Mouse (Mus musculus) urinary bladder, adult 18-20 months (tissue): ENCODE results near the gene Fam216a.

Source experiments
- DNase-seq, 2 experiments: peaks; one replicate each; pipeline ENCODE4 v3.0.0; 2022; ENCODE audit warnings: low spot score in 2 of 2, mixed read lengths in 2 of 2

The Fam216a gene

DNA sequence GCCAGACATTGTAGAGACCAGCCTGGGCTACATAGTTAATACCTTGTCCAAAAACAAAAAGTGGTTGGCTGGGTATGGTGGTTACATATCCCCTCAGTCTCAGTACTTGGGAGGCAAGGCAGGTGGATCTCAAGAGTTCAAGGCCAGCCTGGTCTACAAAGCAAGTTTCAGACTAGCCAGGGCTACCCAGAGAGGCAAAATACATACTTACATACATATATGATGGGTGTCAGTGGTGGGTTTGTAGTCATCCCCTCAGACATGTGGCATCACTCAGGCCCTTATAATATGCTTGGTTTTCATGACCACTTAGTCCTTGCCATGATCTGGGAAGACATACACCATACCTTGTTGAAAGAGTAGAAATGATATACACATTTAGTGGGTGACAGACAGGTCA, 18.5 kb upstream of the Fam216a start:
- DNase-seq: no peak

- no peak for DNase-seq
Measured at GRCm38 (mm10) chr5:122390006-122390405, 17.8 kb upstream of the Fam216a start.

- peak in 1 of 2 experiments; percentile 48 for DNase-seq
Measured at GRCm38 (mm10) chr5:122379374-122380155, 7.4 kb upstream of the Fam216a start.

- DNase-seq: no peak
Measured at GRCm38 (mm10) chr5:122378171-122378570, 6.0 kb upstream of the Fam216a start.

GRCm38 (mm10) chr5:122377101-122377833, 5.1 kb upstream of the Fam216a start:
- no peak for DNase-seq

- no peak for DNase-seq
Measured at GRCm38 (mm10) chr5:122372878-122373277, 714 bp upstream of the Fam216a start.

- peak in 1 of 2 experiments; percentile 25 for DNase-seq
Measured at GRCm38 (mm10) chr5:122371591-122372191, 473 bp downstream of the Fam216a start, which contains the start of gene Gpn3. Gpn3 (plus strand) TSS chr5:122371876.

DNA sequence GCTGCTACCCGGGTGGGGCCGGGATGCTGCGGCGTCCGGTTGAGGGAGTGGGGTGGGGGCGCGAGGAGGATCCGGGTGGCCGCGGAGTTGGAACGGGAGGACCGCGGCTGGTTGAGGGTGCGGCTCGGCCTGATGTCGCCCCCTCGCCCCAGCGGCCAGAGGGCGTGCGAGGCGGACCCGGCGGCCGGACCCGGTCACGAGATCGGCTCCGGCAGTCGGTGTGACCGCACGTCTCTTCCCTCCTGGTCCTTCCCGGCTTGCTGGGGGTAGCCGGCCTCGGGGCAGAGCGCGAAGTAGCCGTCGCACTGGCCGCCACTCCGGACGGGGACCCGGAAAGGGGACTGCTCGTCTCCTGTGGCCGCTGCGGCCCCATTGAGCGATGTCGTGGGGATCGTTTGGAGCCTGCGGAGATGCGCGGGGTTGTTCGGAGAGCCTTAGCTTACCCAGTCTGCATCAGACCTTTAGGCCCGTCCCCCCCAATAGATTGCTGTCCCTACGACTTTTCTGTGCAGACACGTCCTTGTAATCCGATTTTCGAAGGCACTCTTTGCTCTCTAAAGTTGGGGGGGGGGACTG, 17.6 kb downstream of the Fam216a start:
- DNase-seq: no peak

DNA sequence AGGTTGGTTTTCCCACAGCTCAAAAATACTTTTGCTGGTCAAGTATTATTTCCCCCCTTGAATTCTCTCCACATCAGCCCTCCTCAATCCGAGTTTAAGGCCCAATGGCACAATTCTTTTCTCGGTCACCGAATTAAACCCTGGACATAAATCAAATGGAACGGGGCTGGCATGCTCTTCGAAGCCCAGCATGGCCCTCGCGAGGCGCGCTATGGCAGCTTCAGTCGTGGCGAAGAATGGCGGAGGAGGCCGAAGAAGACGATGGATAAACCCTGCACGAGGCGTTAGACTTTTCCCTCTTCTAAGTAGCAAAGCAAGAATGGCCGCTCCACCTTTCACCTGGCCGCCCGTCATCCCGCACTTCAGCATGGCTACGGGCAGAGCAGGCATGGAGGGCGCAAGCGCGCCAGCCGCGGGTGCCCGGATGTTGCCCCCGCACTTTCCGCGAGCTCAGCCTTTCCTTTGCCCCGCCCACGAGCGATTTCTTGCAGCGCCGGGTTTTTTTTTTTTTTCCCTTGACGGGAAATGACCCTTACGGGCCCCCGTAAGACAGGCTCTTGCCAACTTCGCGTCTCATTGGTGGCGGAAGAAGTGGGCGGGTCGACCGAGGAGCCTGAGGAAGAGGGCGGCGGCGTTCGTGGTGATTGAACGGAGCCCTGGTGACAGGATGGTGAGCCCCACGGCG, 18.2 kb downstream of the Fam216a start, which contains the start of the genes Rad9b and Vps29:
Rad9b (minus strand) TSS at position 427 of the 685 bp plus-strand sequence.
Vps29 (plus strand) TSS at position 563 of the 685 bp plus-strand sequence.
- peak; percentile 92 to 96 for DNase-seq

- no peak for DNase-seq
Measured at GRCm38 (mm10) chr5:122345777-122346176, 26.4 kb downstream of the Fam216a start.

DNA sequence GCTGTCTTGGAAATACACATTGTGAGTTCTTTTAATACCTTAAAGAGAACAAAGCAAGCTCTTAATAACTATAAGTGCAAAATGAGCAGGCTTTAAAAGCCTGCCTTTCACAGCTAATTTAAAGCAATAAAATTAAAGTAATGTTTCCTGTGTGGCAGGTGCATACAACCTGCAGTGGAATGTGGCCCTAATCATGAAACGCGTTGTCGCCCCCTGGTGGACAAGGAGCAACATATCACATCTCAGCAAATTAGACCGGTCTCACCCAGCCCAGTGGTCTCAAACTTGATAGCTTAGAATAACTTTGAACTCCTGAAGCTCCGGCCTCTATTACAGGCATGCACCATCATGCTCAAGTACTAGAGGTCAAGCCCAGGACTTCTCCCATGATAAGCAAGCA, 27.9 kb downstream of the Fam216a start:
- peak; percentile 48 to 57 for DNase-seq

DNA sequence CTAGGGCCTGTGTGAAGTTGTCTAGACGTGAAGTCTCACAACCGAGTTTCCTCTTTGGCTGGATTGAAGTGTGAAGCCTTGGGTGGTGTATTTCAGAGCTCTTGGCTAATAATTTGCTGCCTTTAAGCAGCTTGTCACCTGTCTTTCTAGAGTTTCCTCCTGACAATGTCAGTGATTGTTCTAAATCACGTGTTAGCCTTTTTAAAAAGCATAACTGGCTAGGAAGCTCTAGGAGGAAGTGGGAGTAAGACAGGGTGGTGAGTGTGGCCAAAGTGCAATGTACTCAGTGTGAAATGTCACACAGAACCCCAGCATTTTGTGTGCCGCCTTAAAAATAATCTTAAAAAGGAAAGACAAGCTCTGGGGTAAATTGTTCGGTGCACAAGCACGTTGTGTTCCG, 28.4 kb downstream of the Fam216a start:
- DNase-seq: no peak

- DNase-seq: no peak
Measured at GRCm38 (mm10) chr5:122342874-122343273, 29.3 kb downstream of the Fam216a start.

GRCm38 (mm10) chr5:122336554-122337294, 35.4 kb downstream of the Fam216a start:
- no peak for DNase-seq

DNA sequence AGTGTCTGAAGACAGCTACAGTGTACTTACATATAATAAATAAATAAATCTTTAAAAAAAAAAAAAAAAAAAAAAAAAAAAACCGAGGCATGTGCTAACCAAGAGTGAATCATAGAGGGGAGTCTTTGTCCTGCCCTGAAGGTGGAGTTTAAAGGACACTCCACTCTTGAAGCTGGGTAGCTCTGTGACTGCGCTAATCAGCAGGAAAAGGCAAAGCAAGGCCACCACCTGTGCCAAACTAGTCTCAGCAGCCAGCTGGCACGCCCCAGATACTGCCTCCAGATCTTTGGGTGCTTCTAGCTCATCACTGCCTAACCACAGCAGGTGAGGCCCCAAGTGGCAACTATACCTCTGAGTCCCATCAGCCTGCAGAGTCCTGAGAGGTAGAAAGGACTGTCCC, 37.5 kb downstream of the Fam216a start:
- no peak for DNase-seq

DNA sequence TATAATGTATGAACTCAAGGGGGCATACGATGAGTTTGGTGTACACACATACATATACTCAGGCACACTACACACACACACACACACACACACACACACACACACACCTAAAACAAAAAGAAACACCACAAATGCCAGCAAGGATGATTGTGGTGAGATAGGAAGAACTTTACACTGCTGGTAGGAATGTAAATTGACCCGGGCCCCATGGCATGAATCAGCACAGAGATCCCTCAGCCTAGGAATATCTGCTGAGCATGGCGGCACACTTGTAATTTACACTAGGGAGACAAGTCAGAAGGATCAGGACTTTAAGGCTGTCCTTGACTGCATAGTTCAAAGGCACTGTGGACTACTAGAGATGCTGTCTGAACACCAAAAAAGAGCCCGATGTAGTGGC, 41.9 kb downstream of the Fam216a start:
- no peak for DNase-seq

- no peak for DNase-seq
Measured at GRCm38 (mm10) chr5:122327283-122327682, 44.9 kb downstream of the Fam216a start.

GRCm38 (mm10) chr5:122325477-122325876, 46.7 kb downstream of the Fam216a start:
- DNase-seq: no peak

DNA sequence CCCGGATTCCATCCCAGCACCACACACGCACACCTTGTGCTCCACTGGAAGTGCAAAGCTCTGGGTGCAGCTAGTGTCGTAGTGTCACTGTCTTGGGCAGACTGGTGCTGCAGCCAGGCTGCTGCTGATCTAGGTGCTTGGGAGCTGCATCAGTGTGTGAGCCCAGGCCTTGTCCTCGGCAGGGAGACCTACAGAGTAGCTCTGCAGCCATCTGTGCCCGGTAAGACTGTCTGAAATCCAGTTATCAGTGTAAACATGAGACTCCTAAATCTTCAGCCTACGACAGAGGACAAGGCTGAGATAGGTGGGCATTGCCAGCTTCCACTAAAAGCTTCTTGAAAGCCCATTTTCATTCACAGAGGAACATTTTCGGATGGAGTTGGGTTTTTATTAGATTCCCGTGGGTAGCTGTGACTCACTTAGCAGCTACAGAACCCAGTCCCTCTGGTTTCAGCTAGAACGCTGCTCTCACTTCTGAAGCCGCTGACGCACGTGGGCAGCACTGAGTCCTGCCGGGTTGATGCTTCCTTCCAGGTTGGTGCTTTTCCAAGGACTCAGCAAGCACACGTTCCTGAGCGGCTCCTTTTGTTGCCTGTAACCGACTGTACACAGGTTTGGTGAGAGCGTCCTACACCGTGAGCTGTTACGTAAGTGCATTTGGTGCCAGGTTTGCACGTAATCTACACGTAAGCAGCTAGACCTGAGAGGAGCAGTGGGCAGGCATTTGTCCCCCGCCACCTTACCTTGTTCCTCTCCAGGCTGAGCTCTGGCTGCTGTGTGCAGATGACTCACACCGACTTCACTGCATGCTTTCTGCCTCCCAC, 47.3 kb downstream of the Fam216a start:
- DNase-seq: no peak

GRCm38 (mm10) chr5:122323523-122323922, 48.6 kb downstream of the Fam216a start:
- DNase-seq: no peak
